Comparison of ENCODE assay signal across 12 mouse cellular contexts in genomic region chr4:9073736-9074428, GRCm38 (mm10).
DNase-seq lines count a peak whose midpoint lies in the region; ATAC-seq and TF ChIP-seq lines count a peak whose summit lies in the region.
"Had no signal": no experiment of that assay in that cellular context is flagged by ENCODE, and none has a peak within 500 bp of the region (broad histone marks: within the 10 kb centered on the region; RNA-seq: fewer than 3 reads in every experiment).

No protein-coding gene starts in this region.

- H3K27ac ChIP-seq in intestine, postnatal 0 days (ENCODE audit: low read depth, low read length) = no peak overlapping the region
- H3K27ac ChIP-seq in intestine, embryonic 16.5 days (ENCODE audit: low read length) = no peak overlapping the region
- H3K27ac ChIP-seq in neural tube, embryonic 12.5 days = no peak overlapping the region
- H3K27ac ChIP-seq: heart, embryonic 13.5 days; liver, embryonic 15.5 days had no signal

- DNase-seq in cerebellum, adult 8-10 months = peak; percentile 42
- peak; percentile 38 to 51 for DNase-seq in kidney, adult 8-10 months
- no peak for DNase-seq in spleen, postnatal 14 days (ENCODE audit: low spot score in 2 of 2)
- DNase-seq in heart, postnatal 25 days (ENCODE audit: low spot score) = no peak

- H3K4me1 ChIP-seq in intestine, postnatal 0 days (replicated peaks; ENCODE audit: control insufficient read depth, insufficient read depth, low read length) = no peaks in the 10 kb centered on the region
- H3K4me1 ChIP-seq in intestine, embryonic 16.5 days (ENCODE audit: control insufficient read depth, insufficient read depth, low read length) = no peaks in the 10 kb centered on the region
- 0 out of 2 replicates have a peak, but pooled peaks cover 4% of the 10 kb centered on the region for H3K4me1 ChIP-seq in neural tube, embryonic 12.5 days

- H3K4me3 ChIP-seq in intestine, postnatal 0 days (ENCODE audit: low read depth, low read length) = no peak overlapping the region
- no peak overlapping the region for H3K4me3 ChIP-seq in intestine, embryonic 16.5 days (ENCODE audit: low read length)
- no peak overlapping the region for H3K4me3 ChIP-seq in neural tube, embryonic 12.5 days
- H3K4me3 ChIP-seq: erythroblast, embryonic 14.5 days; heart, embryonic 13.5 days; liver, embryonic 15.5 days; myocyte had no signal

- TF ChIP-seq CTCF in intestine, postnatal 0 days (IDR thresholded peaks at IDR 0.05; ENCODE audit: low read depth) = no peak

- H3K4me2 ChIP-seq in intestine, postnatal 0 days (replicated peaks; ENCODE audit: low read depth) = no peak overlapping the region
- no peak overlapping the region for H3K4me2 ChIP-seq in intestine, embryonic 16.5 days (ENCODE audit: low read depth, low read length)
- no peak overlapping the region for H3K4me2 ChIP-seq in neural tube, embryonic 12.5 days (replicated peaks)
- H3K4me2 ChIP-seq: heart, embryonic 13.5 days; liver, embryonic 15.5 days had no signal

- H3K27me3 ChIP-seq in intestine, postnatal 0 days (replicated peaks; ENCODE audit: control insufficient read depth, insufficient read depth, low read length) = no peaks in the 10 kb centered on the region
- no peaks in the 10 kb centered on the region for H3K27me3 ChIP-seq in intestine, embryonic 16.5 days (replicated peaks; ENCODE audit: control insufficient read depth, insufficient read depth, low read length)
- no peaks in the 10 kb centered on the region for H3K27me3 ChIP-seq in neural tube, embryonic 12.5 days (replicated peaks)
- H3K27me3 ChIP-seq: liver, embryonic 15.5 days had no signal

- H3K36me3 ChIP-seq in intestine, postnatal 0 days (ENCODE audit: control insufficient read depth, insufficient read depth) = no peaks in the 10 kb centered on the region
- no peaks in the 10 kb centered on the region for H3K36me3 ChIP-seq in intestine, embryonic 16.5 days (ENCODE audit: control insufficient read depth, insufficient read depth, low read length)
- H3K36me3 ChIP-seq in neural tube, embryonic 12.5 days = no peaks in the 10 kb centered on the region
- H3K36me3 ChIP-seq: heart, embryonic 13.5 days; liver, embryonic 15.5 days had no signal

- no peak overlapping the region for H3K9ac ChIP-seq in intestine, postnatal 0 days (ENCODE audit: low read depth, low read length)
- no peak overlapping the region for H3K9ac ChIP-seq in intestine, embryonic 16.5 days (ENCODE audit: low read depth, low read length)
- no peak overlapping the region for H3K9ac ChIP-seq in neural tube, embryonic 12.5 days
- H3K9ac ChIP-seq: liver, embryonic 15.5 days had no signal

- peak; percentile 64 for ATAC-seq in intestine, postnatal 0 days
- ATAC-seq in intestine, embryonic 16.5 days = no peak
- ATAC-seq in neural tube, embryonic 12.5 days (ENCODE audit: low FRiP score, low read depth) = 0 out of 2 replicates have a peak, but pooled peaks have one; percentile 37
- no peak for ATAC-seq in erythroid progenitor cell, adult 5-6 weeks (replicated peaks; ENCODE audit: low FRiP score, poor library complexity, severe bottlenecking)

- intact Hi-C loops in heart, postnatal 25 days (cut with DNase I) = no loop called here

- 72% methylated on average over 8 of the region's 8 CpGs for WGBS in intestine, postnatal 0 days
- 73% methylated on average over 8 of the region's 8 CpGs for WGBS in intestine, embryonic 16.5 days
- WGBS in neural tube, embryonic 12.5 days = 64% methylated on average over 8 of the region's 8 CpGs

- H3K9me3 ChIP-seq in intestine, postnatal 0 days (ENCODE audit: control insufficient read depth) = no peaks in the 10 kb centered on the region
- no peaks in the 10 kb centered on the region for H3K9me3 ChIP-seq in intestine, embryonic 16.5 days (ENCODE audit: control insufficient read depth, low read length)
- H3K9me3 ChIP-seq in neural tube, embryonic 12.5 days = no peaks in the 10 kb centered on the region
- H3K9me3 ChIP-seq: heart, embryonic 13.5 days; liver, embryonic 15.5 days had no signal

Comparison
In these comparisons a context has a peak if more than half of its experiments do, and no peak if none do; other contexts are left out.
1. ATAC-seq: peak in intestine, postnatal 0 days (single experiment) and neural tube, embryonic 12.5 days (single experiment); none in intestine, embryonic 16.5 days (single experiment) and erythroid progenitor cell, adult 5-6 weeks (single experiment).
2. DNase-seq: peak in cerebellum, adult 8-10 months (single experiment) and kidney, adult 8-10 months (2 of 2); none in spleen, postnatal 14 days (0 of 2) and heart, postnatal 25 days (single experiment).